Mouse (Mus musculus): ENCODE data around the gene Trpm3.

GRCm38 (mm10) chr19:22317306-22317705, 178.5 kb downstream of the Trpm3 start:
- TF ChIP-seq POLR2A (IDR thresholded peaks at IDR 0.05; ENCODE audit: borderline replicate concordance, insufficient read depth, low read length) (no peak), CTCF (IDR thresholded peaks at IDR 0.05; ENCODE audit: borderline replicate concordance, insufficient read depth, low read depth, low read length) (no peak)

All from cerebellum, adult 2 months (tissue).